Mouse (Mus musculus): ENCODE data around the gene Cep112. TPM values are rescaled to one million over a fixed set of nuclear protein-coding genes. Genes with fewer than 3 reads are reported as not detected.

Cep112 gene
- total RNA-seq, 1 experiment, result 0.85 TPM

DNA sequence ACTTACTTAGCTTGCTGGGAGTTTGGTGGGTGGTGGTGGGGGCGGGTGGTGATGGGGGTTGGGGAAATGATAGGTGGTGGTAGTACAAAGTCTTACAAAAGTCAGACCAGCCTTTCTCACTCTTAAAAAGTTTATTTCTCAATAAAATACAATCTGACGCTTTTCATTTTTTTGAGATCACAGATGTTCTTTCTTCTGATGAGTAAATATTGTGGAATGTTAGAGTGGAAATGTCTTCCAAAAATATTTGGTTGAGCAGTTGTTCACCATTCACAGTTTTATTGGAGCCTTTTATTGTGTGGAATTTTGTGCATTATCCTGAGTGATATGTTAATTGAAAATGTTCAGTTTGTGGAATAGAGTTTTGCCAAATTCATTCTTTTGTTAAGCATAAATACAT lies 332.2 kb downstream of the Cep112 start:
- DNase-seq (ENCODE audit: low read depth, low spot score), result no peak
- no peak overlapping the region for H3K9ac ChIP-seq (ENCODE audit: insufficient read depth, low read depth, low read length, poor library complexity, severe bottlenecking)
- H3K4me3 ChIP-seq (ENCODE audit: insufficient read depth in 1 of 2, low read depth in 1 of 2, low read length in 2 of 2, poor library complexity in 1 of 2, severe bottlenecking in 1 of 2), result no peak overlapping the region
- no peak overlapping the region for H3K27ac ChIP-seq (ENCODE audit: insufficient read depth, low read depth, low read length, poor library complexity, severe bottlenecking)
- H3K36me3 ChIP-seq (ENCODE audit: control insufficient read depth, insufficient read depth, low read length, poor library complexity, severe bottlenecking), result no peaks in the 10 kb centered on the region
- no peaks in the 10 kb centered on the region for H3K9me3 ChIP-seq (ENCODE audit: control insufficient read depth, insufficient read depth, low read depth, low read length)
- H3K4me1 ChIP-seq (ENCODE audit: control insufficient read depth in 2 of 2, insufficient read depth in 2 of 2, low read length in 2 of 2, poor library complexity in 1 of 2), result no peaks in the 10 kb centered on the region
- in situ Hi-C loops (cut with MboI; ENCODE audit: low sequenced_read_pairs in 2 of 2, unreplicated experiment in 2 of 2), result no loop called here
- TF ChIP-seq CHD2 (IDR thresholded peaks at IDR 0.05; ENCODE audit: low read depth, low read length), result no peak
- TF ChIP-seq ZC3H11A (IDR thresholded peaks at IDR 0.05; ENCODE audit: borderline replicate concordance, low read depth, low read length), result no peak
- TF ChIP-seq MAFK (IDR thresholded peaks at IDR 0.05; ENCODE audit: insufficient read depth, low read depth, low read length), result no peak
- TF ChIP-seq ZNF384 (IDR thresholded peaks at IDR 0.05; ENCODE audit: low read depth, low read length), result no peak
- no peak for TF ChIP-seq HCFC1 (IDR thresholded peaks at IDR 0.05; ENCODE audit: borderline replicate concordance, insufficient read depth, low read length)

DNA sequence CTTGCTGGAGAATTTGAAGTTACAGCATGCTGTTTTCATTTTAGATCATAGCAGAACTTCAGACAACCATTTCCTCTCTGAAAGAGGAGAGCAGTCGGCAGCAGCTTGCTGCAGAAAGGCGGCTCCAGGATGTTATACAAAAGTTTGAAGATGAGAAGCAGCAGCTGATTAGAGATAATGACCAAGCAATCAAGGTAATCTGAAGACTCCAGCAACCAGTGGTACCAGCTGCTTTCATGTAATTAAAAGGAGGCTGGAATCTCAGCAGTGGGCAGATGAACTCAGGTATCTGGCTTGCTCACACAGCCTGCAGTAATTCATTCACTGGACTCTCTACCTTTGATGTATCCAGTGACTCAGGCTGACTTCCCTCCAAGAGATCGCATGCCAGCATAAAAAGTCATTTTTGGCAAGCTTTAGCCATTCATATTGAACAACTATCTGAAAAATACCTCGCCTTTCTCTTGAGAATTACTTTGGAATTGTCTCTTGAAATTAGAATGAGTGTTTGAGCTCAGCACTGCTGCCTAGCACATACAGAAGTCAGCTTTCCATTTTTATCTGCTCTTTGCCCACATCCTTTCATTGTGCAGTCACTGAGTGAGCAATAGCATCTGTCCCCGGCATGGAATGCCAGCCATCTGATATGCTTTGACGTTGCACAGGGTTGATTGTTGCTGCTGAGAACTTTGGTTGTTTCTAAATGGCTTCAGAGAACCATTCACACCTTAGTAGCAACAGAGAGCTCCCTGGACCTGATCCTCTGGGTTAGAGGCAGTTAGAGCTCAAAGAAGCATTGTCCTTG lies 332.8 kb downstream of the Cep112 start:
- no peaks in the 10 kb centered on the region for H3K4me1 ChIP-seq (ENCODE audit: control insufficient read depth in 2 of 2, insufficient read depth in 2 of 2, low read length in 2 of 2, poor library complexity in 1 of 2)
- H3K27ac ChIP-seq (ENCODE audit: insufficient read depth, low read depth, low read length, poor library complexity, severe bottlenecking), result no peak overlapping the region
- in situ Hi-C loops (cut with MboI; ENCODE audit: low sequenced_read_pairs in 2 of 2, unreplicated experiment in 2 of 2), result no loop called here
- DNase-seq (ENCODE audit: low read depth, low spot score), result no peak
- no peak overlapping the region for H3K9ac ChIP-seq (ENCODE audit: insufficient read depth, low read depth, low read length, poor library complexity, severe bottlenecking)
- H3K9me3 ChIP-seq (ENCODE audit: control insufficient read depth, insufficient read depth, low read depth, low read length), result no peaks in the 10 kb centered on the region
- TF ChIP-seq CHD2 (IDR thresholded peaks at IDR 0.05; ENCODE audit: low read depth, low read length), result no peak
- no peak for TF ChIP-seq ZNF384 (IDR thresholded peaks at IDR 0.05; ENCODE audit: low read depth, low read length)
- TF ChIP-seq HCFC1 (IDR thresholded peaks at IDR 0.05; ENCODE audit: borderline replicate concordance, insufficient read depth, low read length), result no peak
- no peak for TF ChIP-seq MAFK (IDR thresholded peaks at IDR 0.05; ENCODE audit: insufficient read depth, low read depth, low read length)
- no peak for TF ChIP-seq ZC3H11A (IDR thresholded peaks at IDR 0.05; ENCODE audit: borderline replicate concordance, low read depth, low read length)
- H3K36me3 ChIP-seq (ENCODE audit: control insufficient read depth, insufficient read depth, low read length, poor library complexity, severe bottlenecking), result no peaks in the 10 kb centered on the region
- H3K4me3 ChIP-seq (ENCODE audit: insufficient read depth in 1 of 2, low read depth in 1 of 2, low read length in 2 of 2, poor library complexity in 1 of 2, severe bottlenecking in 1 of 2), result no peak overlapping the region

DNA sequence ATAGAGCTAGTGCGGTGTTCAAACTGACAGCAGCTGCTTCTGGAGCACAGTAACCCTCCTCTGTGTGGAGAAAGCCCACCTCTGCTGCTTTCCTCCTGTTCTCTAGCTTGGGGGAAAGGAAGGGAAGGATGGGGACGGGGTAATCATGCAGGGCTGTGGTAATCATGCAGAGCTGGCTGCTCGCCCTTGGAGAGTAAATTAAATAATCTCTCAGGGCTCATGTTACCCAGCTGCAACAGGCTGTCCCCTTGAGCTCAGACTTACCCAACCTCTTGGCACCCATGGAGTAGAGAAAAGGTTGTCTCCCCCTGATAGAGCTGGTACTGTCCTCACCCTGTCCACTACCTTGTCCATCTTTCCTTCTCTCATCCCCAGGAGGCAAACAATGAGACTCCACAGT lies 345.1 kb downstream of the Cep112 start:
- Histone ChIP-seq H3K36me3 (ENCODE audit: control insufficient read depth, insufficient read depth, low read length, poor library complexity, severe bottlenecking) (no peaks in the 10 kb centered on the region), H3K9ac (ENCODE audit: insufficient read depth, low read depth, low read length, poor library complexity, severe bottlenecking) (no peak overlapping the region), H3K4me1 (ENCODE audit: control insufficient read depth in 2 of 2, insufficient read depth in 2 of 2, low read length in 2 of 2, poor library complexity in 1 of 2) (no peaks in the 10 kb centered on the region), H3K4me3 (ENCODE audit: insufficient read depth in 1 of 2, low read depth in 1 of 2, low read length in 2 of 2, poor library complexity in 1 of 2, severe bottlenecking in 1 of 2) (no peak overlapping the region), H3K27ac (ENCODE audit: insufficient read depth, low read depth, low read length, poor library complexity, severe bottlenecking) (no peak overlapping the region), H3K9me3 (ENCODE audit: control insufficient read depth, insufficient read depth, low read depth, low read length) (no peaks in the 10 kb centered on the region)
- in situ Hi-C loops (cut with MboI; ENCODE audit: low sequenced_read_pairs in 2 of 2, unreplicated experiment in 2 of 2), result no loop called here
- TF ChIP-seq CHD2 (IDR thresholded peaks at IDR 0.05; ENCODE audit: low read depth, low read length) (no peak), ZNF384 (IDR thresholded peaks at IDR 0.05; ENCODE audit: low read depth, low read length) (no peak), MAFK (IDR thresholded peaks at IDR 0.05; ENCODE audit: insufficient read depth, low read depth, low read length) (no peak), ZC3H11A (IDR thresholded peaks at IDR 0.05; ENCODE audit: borderline replicate concordance, low read depth, low read length) (no peak), HCFC1 (IDR thresholded peaks at IDR 0.05; ENCODE audit: borderline replicate concordance, insufficient read depth, low read length) (no peak)
- no peak for DNase-seq (ENCODE audit: low read depth, low spot score)

DNA sequence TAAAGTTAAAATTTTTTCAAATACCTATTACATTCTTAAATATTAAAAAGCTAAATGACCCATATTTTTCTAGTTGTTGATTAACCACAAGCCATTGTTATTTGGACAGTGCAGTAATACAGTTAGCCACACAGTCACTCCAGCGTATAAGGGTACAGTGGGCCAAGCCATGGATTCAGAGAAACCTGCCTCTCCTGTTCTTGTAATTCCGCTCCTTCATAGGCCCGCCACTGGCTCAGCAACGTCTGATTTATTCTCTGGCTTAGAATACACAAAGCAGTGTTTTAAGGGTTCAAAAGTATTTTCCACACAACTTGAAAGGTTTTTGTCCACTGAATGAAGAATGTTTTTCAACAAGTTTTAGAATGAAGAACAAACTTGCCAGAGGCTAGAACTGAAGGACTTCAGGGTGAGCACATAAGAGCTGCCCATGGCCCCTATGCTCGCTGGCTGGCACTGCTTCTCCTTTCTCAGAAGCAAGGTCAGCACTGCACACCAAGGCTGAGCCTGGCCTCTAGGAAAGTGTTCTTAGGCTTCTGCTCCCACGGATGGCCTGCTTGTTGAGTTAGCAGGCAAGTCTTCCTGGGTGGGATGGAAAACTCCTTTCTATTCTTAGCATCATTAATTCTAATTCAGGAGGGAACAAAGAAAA lies 349.2 kb downstream of the Cep112 start:
- no peak for DNase-seq (ENCODE audit: low read depth, low spot score)
- H3K27ac ChIP-seq (ENCODE audit: insufficient read depth, low read depth, low read length, poor library complexity, severe bottlenecking), result no peak overlapping the region
- TF ChIP-seq CHD2 (IDR thresholded peaks at IDR 0.05; ENCODE audit: low read depth, low read length) (no peak), ZC3H11A (IDR thresholded peaks at IDR 0.05; ENCODE audit: borderline replicate concordance, low read depth, low read length) (no peak), MAFK (IDR thresholded peaks at IDR 0.05; ENCODE audit: insufficient read depth, low read depth, low read length) (no peak), HCFC1 (IDR thresholded peaks at IDR 0.05; ENCODE audit: borderline replicate concordance, insufficient read depth, low read length) (no peak), ZNF384 (IDR thresholded peaks at IDR 0.05; ENCODE audit: low read depth, low read length) (no peak)
- in situ Hi-C loops (cut with MboI; ENCODE audit: low sequenced_read_pairs in 2 of 2, unreplicated experiment in 2 of 2), result no loop called here
- H3K9ac ChIP-seq (ENCODE audit: insufficient read depth, low read depth, low read length, poor library complexity, severe bottlenecking), result no peak overlapping the region
- H3K4me3 ChIP-seq (ENCODE audit: insufficient read depth in 1 of 2, low read depth in 1 of 2, low read length in 2 of 2, poor library complexity in 1 of 2, severe bottlenecking in 1 of 2), result no peak overlapping the region
- no peaks in the 10 kb centered on the region for H3K4me1 ChIP-seq (ENCODE audit: control insufficient read depth in 2 of 2, insufficient read depth in 2 of 2, low read length in 2 of 2, poor library complexity in 1 of 2)
- H3K9me3 ChIP-seq (ENCODE audit: control insufficient read depth, insufficient read depth, low read depth, low read length), result no peaks in the 10 kb centered on the region
- H3K36me3 ChIP-seq (ENCODE audit: control insufficient read depth, insufficient read depth, low read length, poor library complexity, severe bottlenecking), result no peaks in the 10 kb centered on the region

All from ES-E14 (cell line).